Mouse (Mus musculus) left cerebral cortex, adult 9 months (tissue): ENCODE measurements around the gene Rpl19.

ENCODE experiments used
- DNase-seq, 2 experiments: peaks; one replicate each; pipeline ENCODE4 v3.0.0; 2022; ENCODE audit warnings: low spot score in 2 of 2

Gene Rpl19

DNA sequence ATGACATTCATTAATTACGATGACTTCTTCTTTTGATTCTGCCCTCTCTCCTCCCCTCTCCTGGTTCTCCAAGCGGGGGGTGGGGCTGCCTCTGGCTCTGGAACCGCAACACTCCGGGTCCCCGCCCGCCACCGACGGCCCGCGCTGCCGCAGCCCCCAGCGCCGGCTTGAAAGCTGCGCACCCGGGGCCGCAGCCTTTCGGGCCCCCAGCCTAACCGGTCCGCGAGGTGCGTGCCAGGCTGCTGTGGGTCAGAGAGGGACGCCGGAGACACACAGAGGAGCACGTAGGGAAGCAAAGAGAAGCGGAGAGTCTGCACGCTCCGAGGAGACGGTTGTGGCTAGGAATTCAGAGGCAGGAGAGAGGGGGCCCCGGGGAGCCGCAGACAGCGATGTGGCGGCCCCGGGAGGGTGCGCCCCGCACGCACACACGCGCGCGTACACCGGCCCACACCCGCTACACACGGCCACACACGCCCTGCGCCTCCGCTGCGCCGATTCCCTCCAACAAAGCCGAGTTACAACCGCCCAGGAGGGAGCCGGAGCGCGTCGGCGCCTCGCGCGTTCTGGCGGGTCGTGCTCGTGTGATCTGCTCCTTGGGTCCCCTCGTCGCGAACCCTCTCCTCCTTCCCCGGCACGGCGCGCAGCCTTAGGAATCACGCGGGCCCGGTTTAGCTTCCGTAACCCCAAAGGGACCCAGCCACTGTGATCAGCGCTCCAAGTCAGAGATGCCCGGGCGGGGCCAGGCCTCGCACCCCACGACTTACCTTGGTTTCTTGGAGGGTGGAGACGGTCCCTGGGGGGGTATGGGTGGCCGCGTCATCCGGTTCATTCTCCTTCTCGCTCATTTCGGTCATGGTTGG is 25.8 kb downstream of the Rpl19 start:
- peak in 1 of 2 experiments; percentile 42 for DNase-seq

DNA sequence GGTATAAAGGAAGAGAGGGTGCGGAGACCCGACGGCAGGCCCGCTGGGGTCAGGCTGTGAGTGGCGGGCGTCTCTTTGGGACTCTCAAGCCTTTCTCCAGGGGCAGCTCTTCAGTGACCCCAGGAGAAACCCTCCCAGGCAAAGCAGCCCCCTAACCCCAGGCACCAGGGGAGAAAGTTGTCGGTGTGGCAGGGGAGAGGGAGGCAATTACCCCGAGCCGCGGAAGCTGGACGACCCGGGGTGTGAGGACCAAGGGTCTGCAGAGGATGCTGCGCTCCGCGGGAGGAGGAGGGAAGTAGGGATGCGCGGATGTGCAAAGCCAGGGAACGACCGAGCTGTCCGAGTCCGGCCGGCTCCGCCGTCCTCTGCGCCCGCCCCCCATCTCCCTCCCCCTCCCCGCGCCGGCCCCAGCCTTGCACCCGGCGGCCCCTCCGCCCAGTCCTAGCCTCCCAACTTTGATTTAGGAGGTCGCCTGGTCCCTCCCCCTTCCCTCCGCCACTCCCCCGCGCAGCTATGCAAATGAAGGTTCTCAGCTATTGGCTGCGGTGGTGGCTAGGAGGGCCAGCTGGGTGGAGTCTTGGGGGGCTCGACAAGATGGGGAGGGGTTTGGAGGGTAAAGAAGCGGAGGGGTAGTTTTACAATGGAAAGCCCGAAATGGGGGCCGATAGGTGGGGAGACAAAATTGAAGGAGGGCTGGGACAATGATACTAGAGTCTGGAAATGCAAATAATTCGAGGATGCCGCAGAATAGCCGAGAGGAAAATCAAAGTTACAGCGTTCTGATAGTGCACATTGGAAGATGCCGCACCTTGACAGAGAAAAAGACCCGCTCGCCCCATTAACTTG is 26.7 kb downstream of the Rpl19 start, which contains the start of gene Stac2:
Gene Stac2, minus strand, starts transcription at position 474 of the 846 bp plus-strand sequence.
- DNase-seq: peak in 1 of 2 experiments; percentile 60

DNA sequence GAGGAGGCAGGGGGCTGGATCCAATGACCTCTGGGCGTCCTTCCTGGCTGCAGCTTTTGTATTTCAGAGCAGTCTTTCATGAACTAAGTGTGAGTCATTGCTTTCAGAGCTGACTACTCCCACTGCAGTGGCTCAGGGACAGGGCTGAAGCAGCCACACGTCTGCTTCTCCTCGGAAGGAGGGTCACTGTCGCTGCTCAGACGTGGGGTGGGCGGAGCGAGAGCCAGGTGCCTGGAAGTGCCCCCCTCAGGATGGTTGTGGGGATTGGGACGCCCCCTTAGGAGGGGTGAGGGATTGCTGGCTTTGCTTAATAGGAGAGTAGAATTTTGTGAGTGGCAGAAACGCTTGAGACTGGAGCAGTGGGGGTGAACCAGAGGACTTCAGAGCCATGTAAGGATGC is 31.0 kb downstream of the Rpl19 start:
- DNase-seq: peak in 1 of 2 experiments; percentile 44

DNA sequence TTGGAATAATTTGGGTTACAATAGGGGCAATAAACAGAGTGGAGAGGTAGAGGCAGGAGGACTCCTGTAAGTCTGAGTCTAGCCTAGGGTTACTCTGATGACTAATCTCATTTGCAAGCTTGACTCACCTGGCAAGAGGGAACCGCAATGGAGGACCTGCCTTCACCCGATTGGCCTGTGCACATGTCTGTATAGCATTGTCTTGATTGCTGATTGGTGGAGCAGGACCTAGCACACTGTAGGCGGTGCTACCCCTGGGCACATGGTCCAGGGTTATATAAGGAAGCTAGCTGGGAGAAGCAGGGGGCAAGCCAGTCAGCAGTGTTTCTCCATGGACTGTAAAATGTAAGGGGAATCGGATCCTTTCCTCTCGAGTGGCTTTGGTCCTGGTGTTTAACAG is 31.5 kb downstream of the Rpl19 start:
- peak in 1 of 2 experiments; percentile 46 for DNase-seq

DNA sequence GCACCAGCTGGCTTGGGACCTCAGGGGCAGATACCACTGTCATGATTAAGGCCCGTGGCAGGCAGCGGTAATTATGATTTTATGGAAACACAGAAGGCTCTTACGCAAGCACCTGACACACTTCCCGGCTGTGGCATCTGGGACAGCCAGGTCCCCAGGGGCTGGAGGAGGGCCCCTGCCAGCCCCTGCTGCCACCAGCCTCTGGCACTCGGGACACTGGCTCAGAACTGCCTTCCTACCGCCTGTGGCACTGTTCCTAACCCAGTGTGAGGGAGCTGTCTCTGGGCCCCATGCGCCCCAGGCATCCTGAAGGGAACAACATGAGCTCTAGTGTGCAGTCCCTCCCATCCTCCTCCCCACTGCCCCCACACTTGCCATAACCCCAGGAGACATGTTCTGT is 33.2 kb downstream of the Rpl19 start:
- DNase-seq: peak in 1 of 2 experiments; percentile 53

DNA sequence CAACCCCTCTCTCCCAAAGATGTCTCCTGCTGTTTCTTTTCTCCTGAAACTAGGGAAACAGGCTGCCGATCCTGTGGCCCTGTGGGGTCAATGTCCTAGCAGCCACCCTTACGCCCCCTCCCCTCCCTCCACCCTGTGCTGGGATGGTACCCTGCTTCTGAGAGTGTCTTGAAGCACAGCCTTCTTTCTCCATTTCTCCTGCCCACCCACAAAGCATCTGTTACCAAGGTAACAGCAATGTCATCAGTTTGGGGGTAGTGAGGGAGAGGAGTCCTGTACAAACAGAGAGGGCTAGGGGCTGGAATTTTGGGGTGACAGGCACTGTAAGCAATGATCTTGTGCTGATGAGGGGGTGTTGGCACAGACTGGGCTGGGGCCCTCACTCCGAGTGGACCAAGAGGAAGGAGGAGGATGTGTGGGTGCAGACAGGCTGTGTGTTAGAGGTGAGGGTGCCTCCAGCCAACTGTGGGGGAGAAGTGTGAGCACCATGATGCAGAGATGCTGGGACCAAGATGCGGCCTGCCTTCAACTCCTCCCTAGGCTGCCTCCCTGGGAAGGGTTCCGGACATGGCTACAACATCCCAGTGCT is 33.7 kb downstream of the Rpl19 start:
- DNase-seq: peak in 1 of 2 experiments; percentile 58

DNA sequence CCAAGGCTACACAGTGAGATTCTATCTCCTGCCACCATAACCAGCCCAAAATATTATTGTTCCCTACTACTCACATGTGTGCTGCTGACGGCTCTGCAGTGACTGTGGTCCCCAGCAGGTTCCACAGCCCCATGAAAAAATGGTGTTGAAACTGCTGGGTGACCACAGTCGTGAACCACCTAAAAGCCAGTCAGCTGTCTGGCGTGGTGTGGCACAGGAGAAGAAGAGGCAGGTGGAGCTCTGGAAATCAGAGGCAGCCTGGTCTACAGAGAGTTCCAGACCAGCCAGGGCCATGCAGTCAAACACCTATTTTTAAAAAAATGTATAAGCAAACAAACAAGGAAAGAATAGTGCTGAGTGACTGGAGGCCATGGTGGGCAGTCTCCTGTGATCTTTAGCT is 34.9 kb downstream of the Rpl19 start:
- no peak for DNase-seq

DNA sequence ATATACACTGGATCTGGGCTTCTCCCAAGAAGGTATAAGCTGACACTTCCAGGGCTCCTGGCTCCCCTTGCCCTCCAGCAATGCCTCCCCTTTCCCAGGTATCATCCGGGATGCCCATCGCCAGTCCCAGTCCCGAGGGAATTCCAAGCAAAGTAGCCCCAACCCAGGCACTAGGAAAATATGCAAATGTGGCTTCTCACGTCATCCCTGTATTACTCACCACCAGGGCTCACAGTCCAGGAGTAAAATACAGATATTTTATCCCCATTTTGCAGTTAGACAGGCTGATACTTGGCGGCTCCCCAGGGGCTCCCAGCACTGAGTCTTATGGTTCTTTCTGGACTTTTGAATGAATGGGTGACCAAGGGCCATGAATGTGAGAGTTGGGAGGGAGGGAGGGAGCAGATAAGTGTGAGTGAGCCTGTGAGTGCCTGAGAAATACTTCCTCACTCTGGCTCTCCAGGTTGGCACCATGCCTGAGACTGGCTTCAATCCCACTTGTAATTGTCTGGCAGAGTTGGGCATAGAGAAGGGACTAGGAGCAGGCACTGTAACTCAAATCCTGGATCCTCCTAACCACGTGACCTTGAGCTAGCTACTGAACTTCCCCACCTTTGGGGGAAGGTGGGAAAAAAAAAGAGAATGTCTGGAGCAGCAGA is 35.5 kb downstream of the Rpl19 start:
- peak in 1 of 2 experiments; percentile 61 for DNase-seq

DNA sequence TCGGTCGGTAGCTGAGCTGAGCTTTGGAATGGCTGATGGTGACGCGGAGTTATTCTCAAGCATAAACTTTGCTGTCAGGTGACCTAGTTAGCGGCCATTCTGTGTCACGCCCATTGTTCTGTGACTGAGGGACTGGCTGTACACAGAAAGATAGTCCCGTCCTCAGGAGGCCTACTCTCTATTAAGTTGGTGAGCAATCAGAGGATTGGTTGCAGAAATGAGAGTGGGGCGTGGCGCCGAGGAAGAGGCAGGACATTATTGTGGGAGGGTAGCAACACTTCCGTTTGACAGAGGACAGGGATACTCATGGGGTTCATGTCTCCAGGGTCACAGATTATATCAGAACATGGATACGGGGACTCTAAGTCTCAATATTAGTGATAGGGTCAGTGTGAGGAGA is 39.7 kb downstream of the Rpl19 start:
- DNase-seq: no peak

DNA sequence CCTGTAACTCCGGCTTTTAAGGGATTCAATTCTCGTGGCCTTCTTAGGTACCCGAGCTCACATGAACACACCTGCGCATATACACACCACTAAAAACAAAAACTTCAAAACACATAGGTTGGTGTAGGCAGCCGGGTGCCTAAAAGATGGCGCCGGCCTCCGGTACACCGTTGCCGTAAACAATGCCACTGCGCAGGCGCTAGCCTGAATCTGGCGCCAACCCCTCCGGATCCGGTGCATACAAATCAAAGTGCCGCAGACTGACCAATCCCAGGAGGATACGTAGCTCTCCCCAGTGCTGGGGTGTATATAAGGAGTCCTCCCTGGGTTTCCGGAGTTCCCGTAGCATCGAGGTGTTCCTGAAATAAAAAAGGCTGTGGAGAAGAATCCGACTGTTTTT is 40.7 kb downstream of the Rpl19 start:
- DNase-seq: no peak

DNA sequence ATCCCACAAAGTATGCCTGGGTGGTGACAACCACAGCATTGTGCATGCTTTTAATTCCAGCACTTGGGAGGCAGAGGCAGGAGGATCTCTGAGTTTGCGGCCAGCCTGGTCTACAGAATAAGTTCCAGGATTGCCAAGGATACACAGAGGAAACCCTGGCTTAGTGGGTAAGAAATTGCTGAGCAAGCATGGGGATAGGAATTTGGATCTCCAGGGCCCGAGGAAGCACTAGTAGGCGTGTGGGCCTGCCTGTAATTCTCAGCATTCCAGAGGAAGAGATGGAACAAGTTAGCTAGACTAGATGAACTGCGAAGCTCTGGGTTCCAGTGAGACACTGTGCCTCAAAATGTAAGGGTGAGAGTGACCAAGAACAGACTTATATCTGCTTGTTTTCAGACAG is 46.9 kb downstream of the Rpl19 start:
- no peak for DNase-seq

DNA sequence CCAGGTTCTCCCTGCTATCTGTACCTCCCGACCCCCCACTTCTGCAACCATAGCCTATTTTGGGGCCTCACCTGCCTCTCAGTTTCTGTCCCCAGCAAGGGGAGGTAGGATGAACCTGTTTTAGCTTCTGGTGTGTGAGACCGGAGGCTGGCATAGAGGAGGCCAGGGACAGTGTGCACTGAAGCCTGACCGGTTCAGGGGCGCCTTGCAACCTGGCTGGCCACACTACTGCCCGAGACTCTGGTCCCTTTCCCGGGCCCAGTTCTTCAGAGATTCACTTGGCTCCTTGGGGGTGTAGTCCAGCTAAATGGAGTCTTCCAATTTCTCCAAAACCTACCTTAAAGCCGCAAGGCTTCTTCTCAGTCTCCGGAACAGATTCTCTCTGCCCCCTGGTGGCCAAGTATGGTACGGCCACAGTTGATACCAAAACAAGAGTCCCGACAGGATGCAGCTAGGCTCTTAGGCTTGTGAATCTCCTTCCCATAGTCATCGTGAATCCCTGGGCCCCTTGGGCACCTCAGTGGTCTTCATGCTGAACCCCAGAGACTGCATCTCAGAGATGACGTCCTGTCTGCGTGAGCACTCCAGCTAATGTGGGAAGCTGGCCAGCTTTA is 48.8 kb downstream of the Rpl19 start:
- peak; percentile 58 to 96 for DNase-seq

DNA sequence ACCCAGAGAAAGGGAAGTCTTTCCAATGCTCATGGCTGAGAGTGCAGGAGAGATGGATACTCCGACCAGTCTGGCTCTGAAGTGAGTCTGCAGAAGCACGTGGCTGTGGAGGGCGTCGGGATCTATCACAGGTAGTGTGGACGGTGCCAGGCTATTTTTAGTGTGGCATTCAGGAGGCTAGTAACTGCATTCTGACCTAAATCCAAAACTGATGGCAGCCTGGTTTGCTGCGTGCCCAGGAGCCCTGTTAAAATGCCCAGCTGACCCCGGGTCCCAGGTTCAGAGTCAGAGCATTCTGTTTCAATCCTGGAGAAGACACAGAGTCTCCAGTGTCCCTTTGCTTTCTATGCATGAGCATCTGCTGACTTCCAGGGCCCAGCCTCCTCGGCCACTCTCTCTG is 50.6 kb downstream of the Rpl19 start:
- DNase-seq: no peak
